9 mouse cellular contexts compared by ENCODE assay signal in genomic region chr11:95913959-95914566, GRCm38 (mm10). TPM values are rescaled to one million over a fixed set of nuclear protein-coding genes. Genes with fewer than 3 reads are reported as not detected.
DNase-seq lines count a peak whose midpoint lies in the region; ATAC-seq and TF ChIP-seq lines count a peak whose summit lies in the region.
"Had no signal": no experiment of that assay in that cellular context is flagged by ENCODE, and none has a peak within 500 bp of the region (broad histone marks: within the 10 kb centered on the region; RNA-seq: fewer than 3 reads in every experiment).

No protein-coding gene starts in this region.

- H3K4me3 ChIP-seq in heart, postnatal 0 days (ENCODE audit: low read depth, low read length): peak overlapping the region; percentile 33
- H3K4me3 ChIP-seq in embryonic facial prominence, embryonic 12.5 days: peak overlapping the region; percentile 16
- peak overlapping the region; percentile 46 for H3K4me3 ChIP-seq in intestine, embryonic 15.5 days (replicated peaks)
- 0 out of 2 replicates have a peak overlapping the region, but pooled peaks have one; percentile 14 for H3K4me3 ChIP-seq in neural tube, embryonic 11.5 days (ENCODE audit: low read depth, low read length)

- 6% methylated on average over 14 of the region's 14 CpGs for WGBS in heart, postnatal 0 days
- WGBS in embryonic facial prominence, embryonic 12.5 days: 2% methylated on average over 14 of the region's 14 CpGs
- WGBS in intestine, embryonic 15.5 days: 3% methylated on average over 14 of the region's 14 CpGs
- 1% methylated on average over 14 of the region's 14 CpGs for WGBS in neural tube, embryonic 11.5 days

- peaks cover 70% of the 10 kb centered on the region for H3K27me3 ChIP-seq in heart, postnatal 0 days (ENCODE audit: control insufficient read depth, insufficient read depth, low read length)
- H3K27me3 ChIP-seq in embryonic facial prominence, embryonic 12.5 days: peaks cover 75% of the 10 kb centered on the region
- peaks cover 18% of the 10 kb centered on the region for H3K27me3 ChIP-seq in intestine, embryonic 15.5 days (replicated peaks)
- H3K27me3 ChIP-seq in neural tube, embryonic 11.5 days (ENCODE audit: control insufficient read depth, insufficient read depth, low read length): peaks cover 55% of the 10 kb centered on the region

- no peak overlapping the region for H3K27ac ChIP-seq in heart, postnatal 0 days (ENCODE audit: low read depth)
- H3K27ac ChIP-seq in embryonic facial prominence, embryonic 12.5 days: no peak overlapping the region
- peak overlapping the region; percentile 84 for H3K27ac ChIP-seq in intestine, embryonic 15.5 days
- no peak overlapping the region for H3K27ac ChIP-seq in neural tube, embryonic 11.5 days (ENCODE audit: low read depth, low read length)

- no peak for DNase-seq in heart, postnatal 0 days (ENCODE audit: low spot score)
- DNase-seq in heart, postnatal 4 days: no peak
- DNase-seq in neural tube, embryonic 11.5 days (ENCODE audit: low spot score): no peak
- no peak for DNase-seq in adrenal gland, postnatal 36 days
- no peak for DNase-seq in natural killer cell, adult 2 months (ENCODE audit: low spot score in 2 of 2)
- no peak for DNase-seq in left cerebral cortex, adult 8-10 months (ENCODE audit: low spot score in 2 of 2)
- DNase-seq: cerebellum, adult 11-12 months had no signal

- no peaks in the 10 kb centered on the region for H3K36me3 ChIP-seq in heart, postnatal 0 days (replicated peaks; ENCODE audit: control insufficient read depth, insufficient read depth, low read length)
- no peaks in the 10 kb centered on the region for H3K36me3 ChIP-seq in embryonic facial prominence, embryonic 12.5 days
- no peaks in the 10 kb centered on the region for H3K36me3 ChIP-seq in intestine, embryonic 15.5 days
- no peaks in the 10 kb centered on the region for H3K36me3 ChIP-seq in neural tube, embryonic 11.5 days (ENCODE audit: control insufficient read depth, insufficient read depth, low read length)

- peaks cover 10% of the 10 kb centered on the region; the same call in 1 of the 2 replicates for H3K4me1 ChIP-seq in heart, postnatal 0 days (ENCODE audit: control insufficient read depth, insufficient read depth)
- peaks cover 10% of the 10 kb centered on the region for H3K4me1 ChIP-seq in embryonic facial prominence, embryonic 12.5 days
- 0 out of 2 replicates have a peak, but pooled peaks cover 6% of the 10 kb centered on the region for H3K4me1 ChIP-seq in intestine, embryonic 15.5 days (replicated peaks)
- 0 out of 2 replicates have a peak, but pooled peaks cover 4% of the 10 kb centered on the region for H3K4me1 ChIP-seq in neural tube, embryonic 11.5 days (ENCODE audit: control insufficient read depth, insufficient read depth, low read length)

- TF ChIP-seq CTCF in heart, postnatal 0 days (IDR thresholded peaks at IDR 0.05; ENCODE audit: low read depth): no peak

- H3K9me3 ChIP-seq in heart, postnatal 0 days (replicated peaks; ENCODE audit: control insufficient read depth, low read length): no peaks in the 10 kb centered on the region
- no peaks in the 10 kb centered on the region for H3K9me3 ChIP-seq in embryonic facial prominence, embryonic 12.5 days
- H3K9me3 ChIP-seq in intestine, embryonic 15.5 days: no peaks in the 10 kb centered on the region
- H3K9me3 ChIP-seq in neural tube, embryonic 11.5 days (ENCODE audit: control insufficient read depth, low read length): no peaks in the 10 kb centered on the region

- no peak for TF ChIP-seq EP300 in heart, postnatal 0 days (IDR thresholded peaks at IDR 0.05; ENCODE audit: low read depth)

- H3K4me2 ChIP-seq in heart, postnatal 0 days (ENCODE audit: low read depth, low read length): peak overlapping the region; percentile 30
- peak overlapping the region; percentile 30 for H3K4me2 ChIP-seq in embryonic facial prominence, embryonic 12.5 days (replicated peaks)
- H3K4me2 ChIP-seq in intestine, embryonic 15.5 days (replicated peaks): peak overlapping the region; percentile 61
- H3K4me2 ChIP-seq in neural tube, embryonic 11.5 days (ENCODE audit: low read depth): peak overlapping the region; percentile 24

- no peak for ATAC-seq in heart, postnatal 0 days (ENCODE audit: insufficient read depth, low read depth)
- ATAC-seq in embryonic facial prominence, embryonic 12.5 days (ENCODE audit: insufficient number of reproducible peaks, insufficient read depth, low FRiP score, low TSS enrichment): no peak
- ATAC-seq in intestine, embryonic 15.5 days: peak; percentile 16; the same call in 1 of the 2 replicates
- no peak for ATAC-seq in neural tube, embryonic 11.5 days (ENCODE audit: insufficient read depth, low FRiP score, low TSS enrichment)

- no peak overlapping the region for H3K9ac ChIP-seq in heart, postnatal 0 days (replicated peaks; ENCODE audit: low read depth, low read length)
- H3K9ac ChIP-seq in embryonic facial prominence, embryonic 12.5 days: no peak overlapping the region
- H3K9ac ChIP-seq in intestine, embryonic 15.5 days: peak overlapping the region; percentile 52
- H3K9ac ChIP-seq in neural tube, embryonic 11.5 days (ENCODE audit: low read length): no peak overlapping the region

RNA-seq across cellular contexts. Expression of gene B4galnt2, which starts 0.6 kb away (rescaled TPM):
- not detected in 2 replicates for total RNA-seq in heart, postnatal 0 days (2014; rRNA removed; ENCODE audit: low replicate concordance)
- 0.07 TPM in 1 of 2 replicates, not detected in the other for polyA plus RNA-seq in heart, postnatal 0 days (2015; fragmentation: Nextera tagmentation; extraction: Ambion mirVana)
- not detected for total RNA-seq in heart, postnatal 4 days (2021)
- not detected in 2 replicates for polyA plus RNA-seq in embryonic facial prominence, embryonic 12.5 days (2016; fragmentation: Nextera tagmentation; extraction: Ambion mirVana)
- 36.3 and 39.9 TPM in 2 replicates for polyA plus RNA-seq in intestine, embryonic 15.5 days (2015; fragmentation: Nextera tagmentation; extraction: Ambion mirVana)
- polyA plus RNA-seq in neural tube, embryonic 11.5 days (2014; fragmentation: Nextera tagmentation; extraction: Ambion mirVana): not detected in 2 replicates
- total RNA-seq in adrenal gland, postnatal 36 days (2021): not detected
- not detected for total RNA-seq in left cerebral cortex, adult 8-10 months (2022)
